Mouse (Mus musculus) spleen, adult 2 months (tissue): ENCODE data around the gene Mrpl55.

ENCODE experiments used
- CTCF ChIP-seq: fragments of 200-500 bp; IDR thresholded peaks from 2 replicates; pipeline ENCODE4 v1.5.1; 2011; ENCODE audit warnings: mild to moderate bottlenecking, inconsistent platforms; ENCODE audit not compliant: insufficient read depth, insufficient read length, insufficient replicate concordance; ENCODE audit errors: extremely low read depth
- POLR2A ChIP-seq: fragments of 200-500 bp; IDR thresholded peaks from 2 replicates; pipeline ENCODE4 v1.6.1; 2011; ENCODE audit warnings: low read depth, low read length, inconsistent platforms

GRCm38 (mm10) chr11:59164384-59164783 lies 37.9 kb upstream of the Mrpl55 start:
- TF ChIP-seq CTCF, result no peak
- no peak for TF ChIP-seq POLR2A
